Mouse (Mus musculus) CH12.LX (cell line): ENCODE measurements at regions not wholly inside any gene's neighbourhood (a gene's known extent, or its start where the extent isn't known, plus 50 kb on each side); places are given as distances from the start of the nearest gene placed in this dataset.
A peak's percentile ranks its signal among the peaks of the same experiment; 100 is the strongest.

Source experiments
- DNase-seq: peaks from one replicate; pipeline ENCODE4 v3.0.0-alpha.2; 2013; ENCODE audit errors: extremely low read depth
- H3K27ac ChIP-seq: 2 replicates; pipeline ENCODE4 v1.5.1; 2012; ENCODE audit warnings: low read depth, mild to moderate bottlenecking, control low read depth, moderate library complexity; ENCODE audit not compliant: insufficient read depth
- H3K27me3 ChIP-seq: replicated peaks from 2 replicates; pipeline ENCODE3; 2012; ENCODE audit warnings: inconsistent platforms
- H3K36me3 ChIP-seq, 2 experiments: replicated peaks in 1 of 2; 2 replicates each; pipeline versions ENCODE3 to v1.6.1; 2012; ENCODE audit warnings: inconsistent platforms in 1 of 2, low read length in 1 of 2, mild to moderate bottlenecking in 1 of 2, mixed read lengths in 1 of 2, moderate library complexity in 1 of 2; ENCODE audit not compliant: control insufficient read depth in 1 of 2, insufficient read depth in 1 of 2
- H3K4me1 ChIP-seq, 2 experiments: 2 replicates each; pipeline ENCODE4 v1.6.1; 2012; ENCODE audit warnings: inconsistent platforms in 1 of 2, moderate library complexity in 1 of 2; ENCODE audit not compliant: insufficient read depth in 2 of 2, control insufficient read depth in 1 of 2
- H3K4me2 ChIP-seq: 2 replicates; pipeline ENCODE4 v1.6.1; 2012; ENCODE audit warnings: low read depth, mild to moderate bottlenecking, control low read depth; ENCODE audit not compliant: poor library complexity, insufficient read depth, severe bottlenecking
- H3K4me3 ChIP-seq, 3 experiments: fragments of 150-350 bp in 1 of 3; sonication (generic) in 1 of 3; replicated peaks in 1 of 3; 2 replicates each; pipeline versions ENCODE3 to v1.5.1; 2011 to 2012; ENCODE audit warnings: low read depth in 2 of 3, low read length in 2 of 3, mild to moderate bottlenecking in 2 of 3, moderate library complexity in 2 of 3, control low read depth in 1 of 3, improper control_type of control experiment in 1 of 3, inconsistent platforms in 1 of 3, mixed read lengths in 1 of 3; ENCODE audit not compliant: poor library complexity in 1 of 3
- H3K79me2 ChIP-seq: replicated peaks from 2 replicates; pipeline ENCODE4 v1.6.1; 2012; ENCODE audit warnings: mild to moderate bottlenecking, moderate library complexity; ENCODE audit not compliant: control insufficient read depth, poor library complexity, insufficient read depth, severe bottlenecking; ENCODE audit errors: extremely low read depth
- H3K9ac ChIP-seq: 2 replicates; pipeline ENCODE4 v1.6.1; 2012; ENCODE audit warnings: low read depth, mild to moderate bottlenecking, control low read depth, moderate library complexity; ENCODE audit not compliant: insufficient read depth
- H3K9me3 ChIP-seq: replicated peaks from 2 replicates; pipeline ENCODE3; 2012; ENCODE audit warnings: low read length, inconsistent platforms, mixed read lengths
- BHLHE40 ChIP-seq: IDR thresholded peaks from 2 replicates; pipeline ENCODE4 v1.6.1; 2011; ENCODE audit warnings: mild to moderate bottlenecking, low read depth, low read length, improper control_type of control experiment
- CHD1 ChIP-seq: IDR thresholded peaks from 2 replicates; pipeline ENCODE4 v1.6.1; 2012; ENCODE audit warnings: low read depth, low read length, improper control_type of control experiment, inconsistent platforms
- CTCF ChIP-seq, 2 experiments: IDR thresholded peaks in 1 of 2; conservative IDR thresholded peaks in 1 of 2; 2 replicates each; pipeline ENCODE4 v1.5.1; 2011 to 2012; ENCODE audit warnings: low read depth in 2 of 2, low read length in 2 of 2, improper control_type of control experiment in 1 of 2, inconsistent platforms in 1 of 2, mild to moderate bottlenecking in 1 of 2, moderate library complexity in 1 of 2
- E2F4 ChIP-seq: IDR thresholded peaks from 2 replicates; pipeline ENCODE4 v1.6.1; 2011; ENCODE audit warnings: low read depth, low read length, improper control_type of control experiment; ENCODE audit not compliant: insufficient replicate concordance
- ELF1 ChIP-seq: IDR thresholded peaks from 2 replicates; pipeline ENCODE4 v1.6.1; 2014; ENCODE audit warnings: low read depth, mild to moderate bottlenecking, inconsistent platforms, low read length, improper control_type of control experiment
- EP300 ChIP-seq: IDR thresholded peaks from 2 replicates; pipeline ENCODE4 v1.6.1; 2011; ENCODE audit warnings: low read length, improper control_type of control experiment
- ETS1 ChIP-seq: conservative IDR thresholded peaks from 2 replicates; pipeline ENCODE4 v1.6.1; 2012; ENCODE audit warnings: low read depth, mild to moderate bottlenecking, inconsistent platforms, low read length, improper control_type of control experiment, moderate library complexity
- GABPA ChIP-seq: IDR thresholded peaks from 2 replicates; pipeline ENCODE4 v1.6.1; 2012; ENCODE audit warnings: low read depth, low read length, improper control_type of control experiment, inconsistent platforms; ENCODE audit not compliant: insufficient replicate concordance
- HCFC1 ChIP-seq: IDR thresholded peaks from 2 replicates; pipeline ENCODE4 v1.6.1; 2012; ENCODE audit warnings: low read depth, mild to moderate bottlenecking, inconsistent platforms, low read length, improper control_type of control experiment
- IRF4 ChIP-seq: IDR thresholded peaks from 2 replicates; pipeline ENCODE4 v1.6.1; 2014; ENCODE audit warnings: low read depth, mild to moderate bottlenecking, inconsistent platforms, low read length, improper control_type of control experiment
- JUN ChIP-seq: IDR thresholded peaks from 2 replicates; pipeline ENCODE4 v1.6.1; 2011; ENCODE audit warnings: low read depth, mild to moderate bottlenecking, low read length, improper control_type of control experiment, moderate library complexity; ENCODE audit not compliant: insufficient read depth
- KAT2A ChIP-seq: IDR thresholded peaks from 2 replicates; pipeline ENCODE4 v1.6.1; 2012; ENCODE audit warnings: low read length, improper control_type of control experiment, inconsistent platforms; ENCODE audit not compliant: insufficient replicate concordance
- MXI1 ChIP-seq: IDR thresholded peaks from 2 replicates; pipeline ENCODE4 v1.6.1; 2011; ENCODE audit warnings: mild to moderate bottlenecking, low read depth, low read length, improper control_type of control experiment
- NRF1 ChIP-seq: IDR thresholded peaks from 2 replicates; pipeline ENCODE4 v1.6.1; 2014; ENCODE audit warnings: low read depth, mild to moderate bottlenecking, inconsistent platforms, low read length, improper control_type of control experiment, moderate library complexity
- PAX5 ChIP-seq: IDR thresholded peaks from 2 replicates; pipeline ENCODE4 v1.6.1; 2012; ENCODE audit warnings: low read length, inconsistent platforms, mixed read lengths
- POLR2A ChIP-seq: IDR thresholded peaks from 2 replicates; pipeline ENCODE4 v1.6.1; 2011; ENCODE audit warnings: low read depth, mild to moderate bottlenecking, improper control_type of control experiment, low read length
- POLR2AphosphoS2 ChIP-seq: IDR thresholded peaks from 2 replicates; pipeline ENCODE4 v1.6.1; 2011; ENCODE audit warnings: low read depth, low read length, improper control_type of control experiment
- RAD21 ChIP-seq: IDR thresholded peaks from 2 replicates; pipeline ENCODE4 v1.6.1; 2011; ENCODE audit warnings: low read depth, mild to moderate bottlenecking, low read length, improper control_type of control experiment, moderate library complexity
- RCOR1 ChIP-seq: conservative IDR thresholded peaks from 2 replicates; pipeline ENCODE4 v1.6.1; 2012; ENCODE audit warnings: low read depth, mild to moderate bottlenecking, inconsistent platforms, low read length, improper control_type of control experiment
- SIN3A ChIP-seq: IDR thresholded peaks from 2 replicates; pipeline ENCODE4 v1.6.1; 2012; ENCODE audit warnings: low read length, improper control_type of control experiment, inconsistent platforms
- SMC3 ChIP-seq: IDR thresholded peaks from 2 replicates; pipeline ENCODE4 v1.6.1; 2011; ENCODE audit warnings: low read depth, low read length, improper control_type of control experiment
- TBP ChIP-seq: conservative IDR thresholded peaks from 2 replicates; pipeline ENCODE4 v1.6.1; 2011; ENCODE audit warnings: low read depth, low read length, improper control_type of control experiment
- USF1 ChIP-seq: IDR thresholded peaks from 2 replicates; pipeline ENCODE4 v1.6.1; 2014; ENCODE audit warnings: low read depth, mild to moderate bottlenecking, inconsistent platforms, low read length, improper control_type of control experiment
- USF2 ChIP-seq: conservative IDR thresholded peaks from 2 replicates; pipeline ENCODE4 v1.6.1; 2011; ENCODE audit warnings: low read depth, low read length, improper control_type of control experiment
- ZKSCAN1 ChIP-seq: IDR thresholded peaks from 2 replicates; pipeline ENCODE4 v1.6.1; 2012; ENCODE audit warnings: low read depth, inconsistent platforms, low read length, improper control_type of control experiment, borderline replicate concordance
- dilution Hi-C: fragments of 300-500 bp; cut with MboI; formaldehyde crosslinking; loops from 2 replicates; pipeline ENCODE4 v1.14.3; 2020; ENCODE audit warnings: low sequenced_read_pairs; ENCODE audit not compliant: extremely low pct_unique_long_range_greater_than_20kb, extremely low pct_ligation_motif_present
- in situ Hi-C: fragments of 300-500 bp; cut with MboI; formaldehyde crosslinking; loops from 3 replicates; pipeline ENCODE4 v1.14.3; 2019; ENCODE audit warnings: low sequenced_read_pairs, low pct_ligation_motif_present, low pct_unique_long_range_greater_than_20kb, mixed read lengths

- Histone ChIP-seq H3K9me3 (peaks cover 74% of the 10 kb centered on the region), H3K27ac (no peak overlapping the region), H3K4me2 (no peak overlapping the region), H3K4me1 (no peaks in the 10 kb centered on the region), H3K4me3 (no peak overlapping the region), H3K27me3 (no peaks in the 10 kb centered on the region), H3K79me2 (no peaks in the 10 kb centered on the region), H3K9ac (no peak overlapping the region), H3K36me3 (no peaks in the 10 kb centered on the region)
- dilution Hi-C loops (no loop called here), in situ Hi-C loops (loop anchor here (25.0 kb wide), 1 partner anchor 233 kb away; the partner anchor contains the start of gene Arglu1)
- TF ChIP-seq SIN3A = no peak
- TF ChIP-seq E2F4 = no peak
- no peak for TF ChIP-seq RCOR1
- TF ChIP-seq CTCF (conservative IDR thresholded peaks at IDR 0.05 in 1 of 2, IDR thresholded peaks at IDR 0.05 in 1 of 2; ENCODE audit: low read depth in 2 of 2, low read length in 2 of 2) = no peak
- no peak for TF ChIP-seq BHLHE40
- TF ChIP-seq HCFC1 = no peak
- no peak for TF ChIP-seq EP300
- TF ChIP-seq USF2 = no peak
- no peak; the same call in 1 of the 2 replicates for TF ChIP-seq ETS1
- no peak for DNase-seq
Observed at GRCm38 (mm10) chr8:8453944-8454343, 207.1 kb downstream of the Efnb2 start.

GRCm38 (mm10) chr8:8452226-8452625 lies 208.8 kb downstream of the Efnb2 start:
- no peak for TF ChIP-seq NRF1
- 0 out of 2 replicates have a peak, but pooled peaks have one; percentile 14 for TF ChIP-seq EP300
- TF ChIP-seq ELF1 = 0 out of 2 replicates have a peak, but pooled peaks have one; percentile 26
- Histone ChIP-seq H3K27me3 (no peaks in the 10 kb centered on the region), H3K9me3 (peaks cover 64% of the 10 kb centered on the region), H3K27ac (no peak overlapping the region), H3K4me2 (no peak overlapping the region), H3K9ac (no peak overlapping the region), H3K4me1 (no peaks in the 10 kb centered on the region), H3K36me3 (no peaks in the 10 kb centered on the region), H3K4me3 (no peak overlapping the region), H3K79me2 (no peaks in the 10 kb centered on the region)
- in situ Hi-C loops = loop anchor here (25.0 kb wide), 1 partner anchor 235 kb away; the partner anchor contains the start of gene Arglu1
- dilution Hi-C loops = no loop called here
- DNase-seq = no peak

- Histone ChIP-seq H3K4me1 (no peaks in the 10 kb centered on the region), H3K36me3 (no peaks in the 10 kb centered on the region), H3K4me2 (no peak overlapping the region), H3K27ac (no peak overlapping the region), H3K27me3 (no peaks in the 10 kb centered on the region), H3K79me2 (no peaks in the 10 kb centered on the region), H3K9me3 (peaks cover 49% of the 10 kb centered on the region), H3K4me3 (no peak overlapping the region), H3K9ac (no peak overlapping the region)
- in situ Hi-C loops = no loop called here
- dilution Hi-C loops = no loop called here
- no peak for TF ChIP-seq HCFC1
- no peak for TF ChIP-seq E2F4
- no peak for TF ChIP-seq GABPA
- no peak for TF ChIP-seq CTCF (conservative IDR thresholded peaks at IDR 0.05 in 1 of 2, IDR thresholded peaks at IDR 0.05 in 1 of 2; ENCODE audit: low read depth in 2 of 2, low read length in 2 of 2)
- no peak for TF ChIP-seq NRF1
- TF ChIP-seq ZKSCAN1 = no peak
- TF ChIP-seq MXI1 = no peak
- no peak for TF ChIP-seq SMC3
- no peak for TF ChIP-seq KAT2A
- TF ChIP-seq USF1 = no peak
- TF ChIP-seq POLR2A = no peak
- TF ChIP-seq POLR2AphosphoS2 = no peak
- TF ChIP-seq PAX5 = no peak
- no peak for TF ChIP-seq CHD1
- TF ChIP-seq IRF4 = no peak
- TF ChIP-seq BHLHE40 = no peak
- TF ChIP-seq JUN = no peak
- no peak for TF ChIP-seq TBP
- TF ChIP-seq RAD21 = no peak
- no peak for DNase-seq
Observed at GRCm38 (mm10) chr8:8448911-8449310, 212.1 kb downstream of the Efnb2 start.
